Mouse (Mus musculus) lung, adult 2 months (tissue): Measurements from ENCODE around the gene Podn.

Source experiments
- CTCF ChIP-seq: fragments of 200-500 bp; IDR thresholded peaks from 2 replicates; pipeline ENCODE4 v1.5.1; 2011; ENCODE audit warnings: mild to moderate bottlenecking, low read length, control low read depth; ENCODE audit not compliant: insufficient read depth
- POLR2A ChIP-seq: fragments of 200-500 bp; IDR thresholded peaks from 2 replicates; pipeline ENCODE4 v1.6.1; 2011; ENCODE audit warnings: low read depth, mild to moderate bottlenecking, control low read depth, low read length, borderline replicate concordance; ENCODE audit errors: extremely low read depth

DNA sequence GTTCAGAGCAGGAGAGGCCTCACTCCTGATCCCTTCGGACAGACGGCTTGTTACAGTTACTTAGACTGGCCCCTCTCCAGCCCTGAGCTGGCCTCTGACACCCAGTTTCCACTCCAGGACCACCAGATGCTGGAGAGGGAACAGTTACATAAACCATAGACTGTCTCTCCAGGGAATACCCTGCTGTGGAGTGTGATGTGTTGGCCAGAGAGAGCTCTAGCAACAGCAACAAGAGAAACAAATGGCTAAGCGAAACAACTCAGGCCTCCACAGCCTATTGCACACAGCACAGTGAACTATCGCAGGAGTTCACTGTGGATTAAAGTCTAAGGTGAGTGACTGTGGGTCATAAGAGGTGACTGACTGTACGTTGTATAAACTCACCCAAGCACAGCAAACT lies 71.6 kb downstream of the Podn start:
- TF ChIP-seq CTCF, result no peak
- no peak for TF ChIP-seq POLR2A
